Mouse (Mus musculus): ENCODE data around the gene Ppp2r5d. TPM values are rescaled to one million over a fixed set of nuclear protein-coding genes. Genes with fewer than 3 reads are reported as not detected.

Gene Ppp2r5d
- total RNA-seq, 2 experiments from 2014 or later = 91.8 to 94.1 TPM

DNA sequence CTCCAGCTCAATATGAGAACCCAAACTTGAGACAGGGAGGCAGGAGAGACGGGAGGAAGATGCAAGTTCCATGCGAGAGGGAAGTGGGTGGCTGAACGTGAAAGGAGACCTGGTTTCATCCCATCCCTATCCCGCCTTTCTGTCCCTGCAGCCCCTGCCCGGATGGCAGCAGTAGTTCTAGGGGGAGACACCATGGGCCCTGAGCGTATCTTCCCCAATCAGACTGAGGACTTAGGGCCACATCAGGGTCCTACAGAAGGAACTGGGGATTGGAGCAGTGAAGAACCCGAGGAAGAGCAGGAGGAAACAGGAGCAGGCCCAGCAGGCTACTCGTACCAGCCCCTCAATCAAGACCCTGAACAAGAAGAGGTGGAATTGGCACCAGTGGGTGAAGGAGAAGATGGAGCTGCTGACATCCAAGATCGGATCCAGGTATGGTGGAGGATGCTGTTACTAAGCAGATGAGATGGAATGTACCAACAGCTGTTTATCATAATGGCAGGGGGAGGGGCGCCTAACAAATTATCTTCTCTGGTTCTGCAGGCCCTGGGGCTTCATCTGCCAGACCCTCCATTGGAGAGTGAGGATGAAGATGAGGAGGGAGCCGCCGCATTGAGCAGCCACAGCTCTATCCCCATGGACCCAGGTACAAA is 23.3 kb downstream of the Ppp2r5d start:
- DNase-seq (ENCODE audit: low spot score in 2 of 2) = no peak

DNA sequence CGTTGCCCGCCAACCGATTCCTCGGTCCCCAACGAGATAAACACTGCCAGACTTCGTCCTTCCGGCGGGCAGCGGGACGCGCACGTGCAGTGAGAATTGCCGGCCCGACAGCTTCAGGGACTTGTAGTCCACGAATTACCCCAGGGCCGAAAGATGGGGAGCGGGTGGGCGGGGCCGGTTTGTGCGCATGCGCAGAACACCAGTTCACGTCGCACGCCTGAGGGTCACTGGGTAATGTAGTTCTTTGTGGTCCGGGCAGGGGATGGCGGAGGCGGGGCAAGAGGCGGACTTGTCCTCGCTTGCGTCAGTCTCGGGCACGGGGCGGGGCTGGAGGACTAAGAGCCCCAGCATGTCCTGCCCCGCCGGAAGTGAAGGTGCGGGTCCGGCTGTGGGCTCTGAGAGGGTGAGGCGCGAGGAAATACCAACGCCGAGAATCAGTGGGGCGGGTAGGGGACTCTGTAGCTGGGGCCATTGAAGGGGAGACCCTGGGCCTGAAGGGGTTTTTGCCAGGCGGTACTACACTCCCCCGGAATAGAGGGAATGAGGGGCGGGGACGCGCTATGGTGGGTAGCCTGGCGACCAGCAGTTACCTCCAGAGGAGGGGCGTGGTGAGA is 24.0 kb downstream of the Ppp2r5d start, which contains the start of gene Klhdc3:
Gene Klhdc3, minus strand, starts transcription at position 155 of the 614 bp plus-strand sequence.
- DNase-seq (ENCODE audit: low spot score in 2 of 2) = peak; percentile 96 to 97

DNA sequence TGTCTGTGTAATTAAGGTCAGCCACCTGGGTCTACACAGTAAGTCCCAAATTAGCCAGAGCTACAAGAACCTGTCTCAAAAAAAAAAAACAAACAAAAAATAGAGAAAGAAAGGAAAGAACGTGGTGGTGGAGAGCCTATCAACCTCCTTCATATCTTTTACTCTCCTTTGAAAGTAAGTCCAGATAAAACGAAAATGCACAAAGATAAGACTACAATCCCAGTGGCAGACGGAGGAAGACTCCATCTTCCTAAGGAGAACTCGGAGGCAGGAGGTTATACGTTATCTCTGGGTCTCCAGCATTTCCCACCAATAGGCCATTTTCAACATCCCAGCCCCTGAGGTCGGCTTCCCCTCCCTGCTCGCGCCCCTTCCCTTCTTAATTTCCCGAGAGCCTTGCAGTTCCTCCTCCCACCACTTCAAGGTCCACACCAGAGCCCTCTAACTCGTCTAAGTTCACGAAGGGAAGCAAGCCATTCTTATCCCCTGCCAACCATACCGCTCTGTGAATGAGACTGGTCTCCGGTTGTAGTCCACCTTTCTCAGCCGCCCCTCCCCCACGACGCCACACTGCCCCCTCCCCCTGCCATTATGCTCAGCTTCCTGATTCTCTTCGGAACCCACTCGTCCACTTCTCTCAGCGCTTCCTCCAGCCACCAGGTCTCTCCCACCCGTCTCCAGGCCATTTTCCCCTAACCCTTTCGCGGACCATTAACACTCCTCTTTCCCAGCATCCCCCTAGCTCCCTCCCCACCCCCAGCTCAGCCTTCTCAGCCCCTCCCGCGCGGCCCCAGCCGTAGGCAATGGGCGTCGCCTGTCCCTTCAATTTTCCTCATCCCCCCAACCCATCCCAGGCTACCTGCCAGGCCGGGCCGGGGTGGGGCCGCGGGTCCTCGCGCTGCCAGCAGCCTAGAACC is 24.8 kb downstream of the Ppp2r5d start:
- peak in 1 of 2 experiments; percentile 66 for DNase-seq (ENCODE audit: low spot score in 2 of 2)

DNA sequence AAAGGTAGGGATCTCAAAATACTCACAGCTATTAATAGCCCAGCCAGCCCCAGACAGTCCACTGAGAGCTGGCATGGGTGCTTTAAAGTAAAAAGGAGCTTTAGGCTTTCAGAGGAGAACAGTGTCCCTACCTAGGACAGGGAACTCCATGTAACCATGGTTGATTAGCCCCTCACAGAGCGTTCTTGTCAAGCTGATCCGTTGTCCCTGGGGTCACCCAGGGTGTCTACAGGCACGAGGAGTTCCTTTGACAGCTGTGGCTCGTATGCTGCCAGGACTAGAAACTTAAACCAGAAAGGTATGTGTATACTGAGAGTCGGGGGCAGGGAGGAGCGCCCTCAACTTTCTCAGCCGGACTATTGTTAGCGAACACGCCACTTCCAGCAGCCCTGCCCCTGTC is 26.0 kb downstream of the Ppp2r5d start:
- DNase-seq (ENCODE audit: low spot score in 2 of 2) = no peak

DNA sequence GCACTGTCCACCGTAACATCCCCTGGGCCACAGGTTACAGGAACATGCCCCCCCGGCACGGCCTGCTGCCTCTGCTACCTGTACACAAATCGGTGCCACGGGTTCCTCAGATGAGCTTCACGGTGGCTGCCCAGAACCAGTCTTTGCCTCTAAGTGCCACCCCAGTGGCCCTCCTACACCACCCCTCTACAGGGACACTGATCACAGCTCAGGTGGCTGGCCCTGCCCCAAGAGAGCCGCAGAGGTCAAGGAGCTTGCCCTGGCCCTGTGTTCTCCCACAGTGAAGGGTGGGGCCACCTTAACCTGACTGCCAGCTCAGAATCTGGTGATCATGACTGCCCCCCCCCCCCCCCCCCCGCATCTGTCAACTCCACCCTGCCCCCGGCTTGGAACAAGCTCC is 26.5 kb downstream of the Ppp2r5d start, which contains the start of gene Mea1:
Gene Mea1, plus strand, starts transcription at position 378 of the 400 bp plus-strand sequence.
- no peak for DNase-seq (ENCODE audit: low spot score in 2 of 2)

DNA sequence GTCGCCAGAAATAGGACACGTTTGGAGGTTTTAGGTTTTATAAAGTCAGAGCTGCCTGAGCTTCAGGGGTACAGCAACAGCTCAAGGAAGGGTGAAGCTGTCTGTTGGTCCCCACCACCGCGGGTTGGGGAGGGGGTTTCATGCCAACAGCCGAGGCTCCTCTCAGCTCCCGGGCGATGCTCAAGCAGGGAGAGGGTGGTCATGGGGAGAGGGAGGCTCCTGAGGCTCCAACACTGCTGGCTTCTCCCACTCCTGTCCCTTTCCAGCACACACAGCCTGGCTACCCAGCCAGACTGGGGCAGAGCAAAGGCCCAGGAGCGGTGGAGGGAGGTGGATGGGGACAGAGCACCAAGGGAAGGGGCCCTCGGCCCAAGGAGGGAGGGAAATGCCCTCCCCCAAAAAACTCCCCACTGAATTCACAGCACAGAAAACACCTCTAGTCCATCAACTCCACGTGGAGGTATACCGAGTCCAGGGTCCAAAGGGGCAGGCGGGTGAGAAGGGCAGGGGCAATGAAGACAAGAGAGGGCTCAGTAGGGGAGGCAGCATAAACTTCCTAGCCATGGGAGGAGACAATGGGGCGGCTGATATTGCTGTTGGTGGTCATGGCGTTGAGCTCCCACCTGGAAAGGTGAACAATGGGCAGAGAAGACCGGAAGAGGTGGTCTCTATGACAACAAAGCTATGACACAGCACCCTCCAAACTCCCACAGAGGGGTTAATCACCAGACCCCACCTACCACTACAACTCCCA is 30.2 kb downstream of the Ppp2r5d start:
- DNase-seq (ENCODE audit: low spot score in 2 of 2) = no peak

DNA sequence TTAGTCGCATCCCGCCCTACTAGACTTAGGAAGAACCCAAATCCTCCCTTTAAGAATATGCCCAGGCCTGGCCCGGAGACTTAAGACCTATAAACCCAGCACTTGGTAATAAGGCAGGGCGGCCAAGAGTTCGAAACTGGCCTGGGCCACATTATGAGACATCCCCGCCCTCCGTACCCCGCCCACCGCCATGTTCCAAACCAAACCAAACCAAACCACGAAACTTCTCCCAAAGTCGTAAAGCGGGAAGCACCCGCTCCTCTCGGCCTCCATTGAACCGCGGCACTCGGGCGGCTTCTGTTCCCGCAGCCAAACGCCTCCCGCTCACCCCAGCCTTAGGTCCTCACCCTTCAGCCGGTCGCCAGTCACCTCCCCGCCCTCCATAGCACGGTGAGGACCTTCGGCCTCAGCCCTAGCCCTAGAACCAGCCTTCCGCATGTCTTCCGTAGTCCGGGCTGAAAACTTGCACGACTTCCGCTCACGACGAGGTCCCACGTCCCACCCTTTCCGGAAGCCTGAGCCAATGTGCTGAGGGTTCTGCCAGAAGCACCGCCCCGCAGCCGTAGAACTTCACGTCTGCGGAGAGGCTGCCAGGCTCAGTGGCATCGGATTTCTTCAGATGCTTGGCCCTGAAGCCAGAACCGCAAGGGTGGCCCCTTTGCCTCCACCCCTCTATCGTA is 30.9 kb downstream of the Ppp2r5d start, which contains the start of gene Rrp36:
Gene Rrp36, minus strand, starts transcription at position 503 of the 680 bp plus-strand sequence.
- peak; percentile 89 to 92 for DNase-seq (ENCODE audit: low spot score in 2 of 2)

DNA sequence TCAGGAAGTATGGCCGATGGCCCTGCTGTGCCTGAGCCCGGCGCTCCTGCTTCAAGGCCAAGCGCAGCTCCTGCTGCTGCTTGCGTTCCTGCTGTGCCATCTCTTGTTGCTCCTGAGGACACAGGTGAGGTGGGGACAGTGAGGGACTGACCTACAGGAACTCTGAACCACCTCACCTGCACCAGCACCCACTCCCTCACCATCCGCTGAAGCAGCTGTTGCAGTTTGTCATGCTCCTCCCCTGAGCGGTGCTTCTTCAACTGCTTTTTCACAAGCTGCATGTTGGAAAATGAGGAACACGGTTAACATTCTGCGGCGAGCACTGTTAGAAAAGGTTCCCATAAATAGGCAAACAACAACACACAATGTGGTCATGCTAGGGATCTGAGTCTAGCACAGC is 35.0 kb downstream of the Ppp2r5d start:
- DNase-seq (ENCODE audit: low spot score in 2 of 2) = no peak

DNA sequence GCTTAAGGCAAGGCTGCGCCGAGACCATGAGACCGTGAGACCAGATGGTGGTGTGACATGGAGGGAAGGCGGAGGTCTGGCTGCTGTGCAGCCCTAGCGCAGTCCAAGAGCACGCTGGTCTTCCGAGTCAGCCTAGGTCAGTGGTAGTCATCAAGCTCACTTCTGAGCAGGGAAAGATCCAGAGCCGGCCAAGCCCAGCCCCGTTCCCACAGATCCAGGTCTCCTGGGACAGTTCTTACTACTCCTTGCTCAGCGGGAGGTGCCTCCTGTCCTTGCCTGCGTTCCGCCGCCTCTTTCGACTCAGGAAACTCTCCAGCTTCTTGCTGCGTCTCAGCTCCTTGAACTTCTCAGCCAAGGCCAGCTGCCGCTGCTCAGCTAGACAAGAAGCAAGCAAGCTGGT is 37.2 kb downstream of the Ppp2r5d start:
- DNase-seq (ENCODE audit: low spot score in 2 of 2) = no peak

DNA sequence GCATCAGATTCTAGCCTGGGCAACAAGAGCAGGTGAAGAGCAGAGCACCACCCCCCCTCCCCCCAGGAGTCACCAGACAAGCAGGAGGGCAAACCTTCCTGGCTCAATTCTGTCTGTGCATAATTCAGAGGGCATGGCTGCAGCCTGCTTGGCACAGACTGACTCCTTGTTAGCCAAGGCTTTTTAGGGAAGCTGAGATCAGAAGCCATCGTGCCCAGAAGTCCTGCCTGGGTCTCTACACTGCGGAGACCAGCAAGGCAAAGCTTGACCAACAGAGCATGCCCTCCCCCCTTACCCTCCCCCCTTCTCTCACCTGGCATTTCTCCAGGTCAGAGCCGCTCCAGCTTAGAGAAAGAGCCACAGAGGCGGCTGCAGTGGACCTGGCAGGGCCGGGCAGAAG is 42.2 kb downstream of the Ppp2r5d start:
- no peak for DNase-seq (ENCODE audit: low spot score in 2 of 2)

DNA sequence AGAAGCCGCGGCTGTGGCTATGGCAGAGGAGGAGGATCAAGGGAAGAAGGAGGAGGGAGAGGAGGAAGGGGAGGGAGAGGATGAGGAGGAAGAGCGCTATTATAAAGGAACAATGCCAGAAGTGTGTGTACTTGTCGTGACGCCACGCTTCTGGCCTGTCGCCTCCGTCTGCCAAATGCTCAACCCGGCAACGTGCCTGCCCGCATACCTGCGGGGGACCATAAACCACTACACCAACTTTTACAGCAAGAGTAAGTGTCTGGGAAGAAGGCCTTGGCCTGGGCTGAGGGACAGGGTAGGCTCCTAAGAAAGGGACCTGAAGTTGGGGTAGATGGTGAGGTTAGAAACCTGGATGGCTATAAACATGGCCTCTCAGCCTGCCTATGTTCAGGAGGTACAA is 42.9 kb downstream of the Ppp2r5d start:
- no peak for DNase-seq (ENCODE audit: low spot score in 2 of 2)

DNA sequence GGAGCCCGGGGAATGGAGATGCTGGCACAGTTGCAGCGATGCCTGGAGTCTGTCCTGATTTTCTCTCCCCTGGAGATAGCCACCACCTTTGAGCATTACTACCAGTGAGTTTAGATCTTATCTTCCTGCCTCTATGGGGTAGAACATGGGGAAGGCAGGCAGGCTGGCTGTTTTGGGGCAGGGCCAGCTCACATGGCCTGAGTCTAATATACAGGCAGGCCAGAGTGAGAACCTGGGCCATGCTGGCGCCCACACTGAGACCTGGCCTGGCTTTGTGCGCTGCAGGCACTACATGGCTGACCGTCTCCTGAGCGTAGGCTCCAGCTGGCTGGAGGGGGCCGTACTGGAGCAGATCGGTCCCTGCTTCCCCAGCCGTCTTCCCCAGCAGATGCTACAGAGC is 43.6 kb downstream of the Ppp2r5d start:
- no peak for DNase-seq (ENCODE audit: low spot score in 2 of 2)

DNA sequence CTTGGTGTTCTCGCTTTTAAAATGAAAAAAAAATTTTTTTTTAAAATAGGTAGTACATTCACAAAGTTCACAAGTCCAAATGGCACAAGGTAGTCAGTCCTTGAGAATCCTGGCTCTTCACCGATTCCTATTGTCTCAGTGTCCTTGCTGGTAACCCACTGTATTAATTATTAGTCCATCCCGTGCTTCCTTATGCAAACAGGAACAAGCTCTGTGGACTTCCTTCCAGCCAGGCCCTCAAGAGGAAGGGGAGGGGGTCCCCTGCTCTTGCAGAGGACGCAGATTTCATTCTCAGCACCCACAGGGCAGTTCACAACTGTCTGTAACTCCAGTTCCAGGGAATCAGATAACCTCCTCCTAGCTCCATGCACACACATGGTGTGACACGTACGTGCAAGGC is 48.9 kb downstream of the Ppp2r5d start:
- DNase-seq (ENCODE audit: low spot score in 2 of 2) = no peak

DNA sequence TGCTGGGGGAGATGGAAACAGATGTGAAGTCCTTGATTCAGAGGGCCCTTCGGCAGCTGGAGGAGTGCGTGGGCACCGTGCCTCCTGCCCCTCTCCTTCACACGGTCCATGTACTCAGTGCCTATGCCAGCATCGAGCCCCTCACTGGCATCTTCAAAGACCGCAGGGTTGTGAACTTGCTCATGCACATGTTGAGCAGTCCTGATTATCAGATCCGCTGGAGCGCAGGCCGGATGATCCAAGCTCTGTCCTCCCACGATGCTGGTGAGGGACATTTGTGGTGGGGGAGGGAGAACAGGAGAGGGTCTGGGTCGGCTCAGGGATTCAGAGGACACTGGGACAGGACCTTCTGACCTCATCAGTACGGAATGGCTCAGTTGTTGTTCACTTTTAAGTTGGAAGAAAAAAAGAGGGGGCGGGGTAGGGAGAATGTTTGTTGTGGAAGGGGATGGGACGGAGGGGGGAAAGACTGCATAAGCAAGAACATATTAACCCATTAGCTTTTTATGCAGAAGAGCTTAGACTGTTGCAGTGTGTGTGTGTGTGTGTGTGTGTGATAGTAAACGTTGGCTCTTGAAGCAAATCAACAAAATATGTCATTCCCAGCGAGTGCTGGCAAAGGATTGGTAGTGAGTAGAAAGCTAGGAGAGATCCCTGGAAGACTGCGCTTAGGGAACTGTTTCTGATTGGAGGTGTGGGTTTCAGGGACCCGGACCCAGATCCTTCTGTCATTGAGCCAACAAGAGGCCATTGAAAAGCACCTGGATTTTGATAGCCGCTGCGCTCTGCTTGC is 53.0 kb downstream of the Ppp2r5d start:
- no peak for DNase-seq (ENCODE audit: low spot score in 2 of 2)

DNA sequence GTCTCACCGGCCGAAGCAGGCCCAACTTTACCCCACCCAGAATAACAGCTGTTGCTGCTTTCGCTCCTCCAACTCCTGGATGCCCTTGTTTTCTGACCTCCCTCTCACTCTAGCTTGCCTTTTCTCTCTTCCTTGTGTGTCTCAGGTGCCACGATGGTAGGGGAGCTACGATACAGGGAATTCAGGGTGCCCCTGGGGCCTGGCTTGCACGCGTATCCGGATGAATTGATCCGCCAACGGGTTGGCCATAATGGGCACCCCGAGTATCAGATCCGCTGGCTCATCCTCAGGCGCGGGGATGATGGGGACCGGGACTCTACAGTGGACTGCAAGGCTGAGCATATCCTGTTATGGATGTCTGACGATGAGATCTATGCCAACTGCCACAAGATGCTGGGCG is 53.6 kb downstream of the Ppp2r5d start:
- no peak for DNase-seq (ENCODE audit: low spot score in 2 of 2)

DNA sequence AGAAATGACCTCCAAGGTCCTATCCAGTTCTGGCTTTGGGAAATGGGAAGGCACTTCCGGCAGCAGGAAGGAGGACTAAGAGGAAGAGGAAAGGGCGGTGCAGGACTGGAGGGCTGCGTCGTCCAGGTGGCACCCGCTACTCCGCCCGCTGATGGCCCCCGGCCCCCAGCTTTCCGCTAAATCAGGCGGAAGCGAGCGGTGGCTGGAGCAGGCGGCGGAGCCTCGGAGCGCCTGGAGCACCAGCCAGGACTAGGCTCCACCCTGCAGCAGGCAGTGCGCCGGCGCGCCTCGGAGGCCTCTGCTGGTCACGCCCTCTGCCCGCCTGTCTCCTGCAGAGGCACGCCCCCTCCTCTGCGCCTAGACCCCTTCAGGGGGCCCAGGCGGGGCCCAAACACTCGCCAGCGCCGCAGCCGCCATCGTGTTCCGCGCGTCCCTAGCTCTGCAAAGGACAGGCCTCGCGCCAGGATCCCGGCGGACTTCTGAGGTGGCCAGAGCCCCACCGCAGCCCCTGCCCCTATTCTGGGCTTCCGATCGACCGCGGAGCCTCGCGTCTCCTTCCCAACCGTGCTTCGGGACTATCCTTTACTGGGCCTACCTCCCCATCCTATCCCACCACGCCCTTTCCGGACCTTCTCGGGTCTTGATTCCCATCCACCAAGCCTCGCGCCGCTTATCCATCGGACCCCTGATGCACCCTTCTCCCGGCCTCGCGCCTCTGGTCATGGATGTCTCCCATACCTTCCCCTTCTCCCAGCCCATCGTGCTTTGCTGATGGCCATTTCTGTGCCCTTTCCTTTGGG is 54.5 kb downstream of the Ppp2r5d start, which contains the start of gene Cul7:
Gene Cul7, plus strand, starts transcription at position 106 of the 800 bp plus-strand sequence.
- DNase-seq (ENCODE audit: low spot score in 2 of 2) = peak; percentile 88 to 94

DNA sequence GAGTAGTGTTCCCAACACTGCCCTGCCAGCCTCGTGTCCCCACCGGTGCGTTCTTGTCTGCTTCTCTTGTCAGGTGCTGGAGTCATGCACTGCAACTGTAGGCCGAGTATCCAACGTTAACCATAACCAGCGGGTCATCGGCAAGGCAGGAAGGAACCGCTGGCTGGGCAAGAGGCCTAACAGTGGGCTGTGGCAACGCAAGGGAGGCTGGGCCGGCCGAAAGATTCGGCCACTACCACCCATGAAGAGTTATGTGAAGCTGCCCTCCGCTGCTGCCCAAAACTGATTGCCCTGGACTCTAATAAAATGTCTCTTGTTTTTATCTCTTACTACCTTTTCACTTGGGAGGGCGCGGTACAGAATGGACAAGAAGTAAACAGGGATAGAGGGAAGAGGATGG is 55.1 kb downstream of the Ppp2r5d start:
- peak in 1 of 2 experiments; percentile 37 for DNase-seq (ENCODE audit: low spot score in 2 of 2)

DNA sequence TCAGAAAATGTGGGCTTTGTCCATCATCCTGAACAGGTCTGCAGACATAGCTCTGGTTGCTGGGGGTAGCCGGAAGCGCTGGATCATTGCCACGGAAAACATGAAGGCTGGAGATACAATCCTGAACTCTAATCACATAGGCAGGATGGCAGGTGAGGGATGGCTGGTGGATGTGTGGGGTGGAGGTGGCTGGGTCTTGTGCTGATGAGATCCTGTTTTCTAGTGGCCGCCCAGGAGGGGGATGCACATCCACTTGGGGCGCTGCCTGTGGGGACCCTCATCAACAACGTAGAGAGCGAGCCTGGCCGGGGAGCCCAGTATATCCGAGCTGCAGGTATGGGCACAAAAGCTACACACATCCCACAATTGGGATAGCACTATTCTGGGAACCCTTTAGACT is 56.5 kb downstream of the Ppp2r5d start:
- DNase-seq (ENCODE audit: low spot score in 2 of 2) = no peak

DNA sequence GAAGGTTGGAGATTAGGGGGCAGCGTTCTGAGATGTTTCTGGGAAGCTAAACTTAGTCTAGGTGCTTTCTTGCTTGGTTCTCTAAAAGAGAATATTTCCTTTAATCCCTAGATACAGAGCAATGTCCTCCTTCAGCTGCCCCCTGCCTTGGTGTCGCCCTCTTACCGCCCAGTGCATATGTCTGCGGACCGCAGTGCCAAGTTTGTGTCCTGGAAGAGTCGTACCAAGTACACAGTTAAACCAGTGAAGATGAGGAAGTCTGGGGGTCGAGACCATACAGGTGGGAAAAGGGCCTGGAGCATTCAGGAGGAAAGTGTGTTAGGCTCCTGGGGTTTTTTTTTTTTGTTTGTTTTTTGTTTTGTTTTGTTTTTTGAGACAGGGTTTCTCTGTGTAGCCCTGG is 57.6 kb downstream of the Ppp2r5d start:
- no peak for DNase-seq (ENCODE audit: low spot score in 2 of 2)

Data from layer of hippocampus, postnatal 10 days (tissue).